Mouse (Mus musculus) hindbrain, postnatal 0 days (tissue): ENCODE data around the gene Hoxc6. TPM values are rescaled to one million over a fixed set of nuclear protein-coding genes. Genes with fewer than 3 reads are reported as not detected.
A peak's percentile ranks its signal among the peaks of the same experiment; 100 is the strongest.

Source experiments
- ATAC-seq: fragments of 200-750 bp; cut with Nextera tagmentation; 2 replicates; pipeline ENCODE4 v1.8.0; 2017; ENCODE audit warnings: mild to moderate bottlenecking, moderate TSS enrichment, moderate library complexity
- DNase-seq: peaks from one replicate; pipeline ENCODE4 v3.0.0-alpha.2; 2015; ENCODE audit warnings: low spot score
- H3K27ac ChIP-seq: fragments of 300-500 bp; sonication (generic); 2 replicates; pipeline ENCODE4 v1.5.1; 2014; ENCODE audit warnings: mild to moderate bottlenecking
- H3K27me3 ChIP-seq: fragments of 300-500 bp; sonication (generic); 2 replicates; pipeline ENCODE4 v1.6.1; 2014; ENCODE audit warnings: low read length, mixed read lengths; ENCODE audit not compliant: insufficient read depth
- H3K36me3 ChIP-seq: fragments of 300-500 bp; sonication (generic); 2 replicates; pipeline ENCODE4 v1.6.1; 2014; ENCODE audit warnings: low read length, mixed read lengths; ENCODE audit not compliant: insufficient read depth
- H3K4me1 ChIP-seq: fragments of 300-500 bp; sonication (generic); 2 replicates; pipeline ENCODE4 v1.6.1; 2014; ENCODE audit warnings: antibody characterized with exemption, low read length, mixed read lengths; ENCODE audit not compliant: insufficient read depth
- H3K4me2 ChIP-seq: fragments of 300-500 bp; sonication (generic); 2 replicates; pipeline ENCODE4 v1.6.1; 2014; ENCODE audit warnings: low read depth, mild to moderate bottlenecking, low read length, moderate library complexity, mixed read lengths
- H3K4me3 ChIP-seq: fragments of 300-500 bp; sonication (generic); 2 replicates; pipeline ENCODE4 v1.5.1; 2014; ENCODE audit warnings: low read length
- H3K9ac ChIP-seq: fragments of 300-500 bp; sonication (generic); replicated peaks from 2 replicates; pipeline ENCODE4 v1.6.1; 2014; ENCODE audit warnings: mild to moderate bottlenecking, low read length, moderate library complexity, mixed read lengths
- H3K9me3 ChIP-seq: fragments of 300-500 bp; sonication (generic); 2 replicates; pipeline ENCODE4 v1.6.1; 2016; ENCODE audit warnings: low read length, mixed read lengths
- CTCF ChIP-seq: IDR thresholded peaks from 2 replicates; pipeline ENCODE4 v1.5.1; 2016; ENCODE audit warnings: antibody characterized with exemption, control low read depth, low read depth
- WGBS: fragments of 180-500 bp; shearing (Covaris S2); extraction: QIAGEN DNeasy Blood & Tissue Kit; methylation state at CpG from one replicate; pipeline ENCODE4 v1.1.7; 2014; 5-methylcytosine and 5-hydroxymethylcytosine counted together
- polyA plus RNA-seq: library from polyadenylated mRNA; unstranded; fragments of >200 nt; fragmentation: Nextera tagmentation; extraction: Ambion mirVana; gene quantifications from 2 replicates; pipeline ENCODE4 v1.2.1, GENCODE M21; 2015
- total RNA-seq: library from RNA; depleted of rRNA; stranded (reverse); fragments of >200 nt; gene quantifications from 2 replicates; pipeline ENCODE4 v1.2.3, GENCODE M21; 2014

Hoxc6 gene
- total and polyA plus RNA-seq, 2 experiments from 2014 or later: 0.59 to 1.4 TPM

GRCm38 (mm10) chr15:103051670-103052069 lies 53.6 kb downstream of the Hoxc6 start:
- H3K4me2 ChIP-seq: no peak overlapping the region
- H3K36me3 ChIP-seq: no peaks in the 10 kb centered on the region
- H3K9ac ChIP-seq: no peak overlapping the region
- DNase-seq (no peak), ATAC-seq (no peak)
- WGBS: 78% methylated on average over 2 of the region's 2 CpGs
- no peak overlapping the region for H3K4me3 ChIP-seq
- H3K4me1 ChIP-seq: no peaks in the 10 kb centered on the region
- peaks cover 64% of the 10 kb centered on the region for H3K27me3 ChIP-seq
- H3K9me3 ChIP-seq: no peaks in the 10 kb centered on the region
- no peak for TF ChIP-seq CTCF
- no peak overlapping the region for H3K27ac ChIP-seq

DNA sequence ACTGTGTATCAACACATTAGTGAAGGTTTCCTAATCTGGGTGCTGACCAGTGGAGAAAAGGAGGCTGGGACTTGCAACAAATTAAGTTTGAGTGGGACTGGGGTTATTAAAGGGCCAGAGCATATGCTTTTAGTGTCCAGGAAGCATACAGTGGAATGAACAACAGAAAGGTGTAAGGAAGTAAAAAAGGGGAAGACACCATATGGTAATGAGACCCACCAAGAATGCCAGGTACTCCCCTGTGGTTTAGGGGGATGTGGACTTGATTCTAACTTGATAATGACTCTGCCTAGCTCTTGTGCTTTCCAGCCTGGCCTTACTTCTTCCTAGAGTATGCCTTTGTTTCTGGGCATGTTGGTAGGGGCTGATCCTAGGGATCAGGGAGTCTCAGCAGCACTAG lies 55.2 kb downstream of the Hoxc6 start:
- H3K4me1 ChIP-seq: no peaks in the 10 kb centered on the region
- no peak overlapping the region for H3K4me2 ChIP-seq
- peaks cover 67% of the 10 kb centered on the region for H3K27me3 ChIP-seq
- H3K9me3 ChIP-seq: no peaks in the 10 kb centered on the region
- TF ChIP-seq CTCF: no peak
- H3K36me3 ChIP-seq: no peaks in the 10 kb centered on the region
- H3K9ac ChIP-seq: no peak overlapping the region
- no peak overlapping the region for H3K4me3 ChIP-seq
- H3K27ac ChIP-seq: no peak overlapping the region
- ATAC-seq (no peak), DNase-seq (no peak)

DNA sequence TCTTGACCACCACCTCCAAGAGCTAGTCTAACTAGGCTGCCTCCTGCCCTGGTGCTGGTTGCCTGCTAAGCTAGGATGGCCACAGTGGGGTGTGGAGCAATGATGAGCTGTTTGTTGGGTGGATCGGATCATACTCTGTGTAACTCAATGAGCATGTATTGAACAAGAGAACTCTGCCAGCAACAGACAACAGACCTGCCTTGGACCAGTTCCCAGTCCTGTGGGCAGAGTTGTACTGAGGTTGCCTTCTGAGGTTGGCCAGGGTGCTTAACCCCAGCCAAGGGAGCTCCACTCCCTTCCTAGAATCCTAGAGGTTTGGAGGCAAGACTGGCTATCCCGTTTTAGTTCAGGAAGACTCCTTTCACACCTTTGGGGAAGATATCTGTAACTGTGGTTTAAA lies 58.3 kb downstream of the Hoxc6 start:
- no peaks in the 10 kb centered on the region for H3K9me3 ChIP-seq
- DNase-seq (no peak), ATAC-seq (no peak)
- no peak for TF ChIP-seq CTCF
- peaks cover 63% of the 10 kb centered on the region for H3K27me3 ChIP-seq
- no peak overlapping the region for H3K4me3 ChIP-seq
- H3K4me1 ChIP-seq: no peaks in the 10 kb centered on the region
- H3K9ac ChIP-seq: no peak overlapping the region
- no peak overlapping the region for H3K27ac ChIP-seq
- no peak overlapping the region for H3K4me2 ChIP-seq
- 27% methylated on average over 2 of the region's 2 CpGs for WGBS
- H3K36me3 ChIP-seq: no peaks in the 10 kb centered on the region

GRCm38 (mm10) chr15:103058715-103059114 lies 60.7 kb downstream of the Hoxc6 start:
- H3K9me3 ChIP-seq: no peaks in the 10 kb centered on the region
- H3K4me1 ChIP-seq: no peaks in the 10 kb centered on the region
- H3K27ac ChIP-seq: 0 out of 2 replicates have a peak overlapping the region, but pooled peaks have one; percentile 9
- peak overlapping the region; percentile 27 for H3K4me2 ChIP-seq
- no peak for DNase-seq
- peaks cover 62% of the 10 kb centered on the region for H3K27me3 ChIP-seq
- no peak overlapping the region for H3K9ac ChIP-seq
- ATAC-seq: no peak
- TF ChIP-seq CTCF: no peak
- 0 out of 2 replicates have a peak overlapping the region, but pooled peaks have one; percentile 0 for H3K4me3 ChIP-seq
- WGBS: 3% methylated on average over 12 of the region's 12 CpGs
- H3K36me3 ChIP-seq: no peaks in the 10 kb centered on the region

DNA sequence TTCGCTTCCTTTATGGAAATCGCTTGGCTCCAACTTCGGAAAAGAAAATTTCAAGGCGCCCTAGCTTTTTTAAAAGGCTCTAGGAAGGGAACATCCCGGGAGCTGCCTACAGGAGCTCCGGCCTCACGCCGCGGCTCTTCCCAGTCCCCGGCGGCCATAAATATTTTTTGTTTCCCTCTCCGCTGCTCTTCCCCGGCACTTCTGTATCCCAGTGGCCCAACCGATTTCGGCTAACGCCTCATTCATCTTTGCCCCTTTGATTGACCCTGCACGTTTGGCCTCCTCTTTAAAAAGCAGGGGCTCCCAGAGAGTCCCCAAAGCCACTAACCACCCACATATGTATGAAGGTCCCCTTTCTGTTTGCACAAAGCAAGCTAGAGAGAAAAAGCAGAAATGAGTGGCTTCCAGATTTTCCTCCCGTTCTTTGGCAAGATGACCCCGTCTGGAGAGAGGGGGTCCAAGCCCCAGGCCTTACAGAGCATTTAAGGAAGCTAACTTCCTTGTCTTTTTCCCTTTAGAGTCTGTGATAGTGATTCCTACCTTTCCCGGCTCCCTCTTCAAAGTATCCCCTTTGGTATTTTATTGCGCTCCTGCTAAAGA lies 61.4 kb downstream of the Hoxc6 start:
- H3K4me2 ChIP-seq: peak overlapping the region; percentile 40
- 3% methylated on average over 21 of the region's 21 CpGs for WGBS
- 0 out of 2 replicates have a peak overlapping the region, but pooled peaks have one; percentile 18 for H3K9ac ChIP-seq
- no peaks in the 10 kb centered on the region for H3K9me3 ChIP-seq
- no peak for TF ChIP-seq CTCF
- ATAC-seq (no peak), DNase-seq (no peak)
- peaks cover 64% of the 10 kb centered on the region for H3K27me3 ChIP-seq
- H3K4me1 ChIP-seq: no peaks in the 10 kb centered on the region
- peak overlapping the region; percentile 15 for H3K4me3 ChIP-seq
- peak overlapping the region; percentile 41; the same call in 1 of the 2 replicates for H3K27ac ChIP-seq
- no peaks in the 10 kb centered on the region for H3K36me3 ChIP-seq

DNA sequence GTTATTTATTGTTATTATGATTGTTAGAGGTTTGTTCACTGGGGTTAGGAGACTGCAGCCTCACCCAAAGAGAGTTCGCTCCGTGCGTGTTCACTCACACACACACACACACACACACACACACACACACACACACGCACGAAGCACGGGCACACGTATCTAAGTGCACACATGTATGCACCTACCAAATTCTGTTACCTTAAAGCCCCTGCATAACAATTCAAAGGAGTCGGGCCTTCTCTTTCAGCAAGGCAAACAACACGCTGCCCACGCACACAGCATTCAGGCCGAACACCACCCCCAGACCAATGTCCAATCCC lies 61.9 kb downstream of the Hoxc6 start:
- no peak for TF ChIP-seq CTCF
- H3K4me2 ChIP-seq: peak overlapping the region; percentile 40
- H3K9ac ChIP-seq: no peak overlapping the region
- H3K27me3 ChIP-seq: peaks cover 61% of the 10 kb centered on the region
- DNase-seq (peak; percentile 31), ATAC-seq (no peak)
- no peaks in the 10 kb centered on the region for H3K36me3 ChIP-seq
- no peaks in the 10 kb centered on the region for H3K9me3 ChIP-seq
- 10% methylated on average over 11 of the region's 11 CpGs for WGBS
- H3K4me3 ChIP-seq: no peak overlapping the region
- H3K27ac ChIP-seq: peak overlapping the region; percentile 67
- no peaks in the 10 kb centered on the region for H3K4me1 ChIP-seq

DNA sequence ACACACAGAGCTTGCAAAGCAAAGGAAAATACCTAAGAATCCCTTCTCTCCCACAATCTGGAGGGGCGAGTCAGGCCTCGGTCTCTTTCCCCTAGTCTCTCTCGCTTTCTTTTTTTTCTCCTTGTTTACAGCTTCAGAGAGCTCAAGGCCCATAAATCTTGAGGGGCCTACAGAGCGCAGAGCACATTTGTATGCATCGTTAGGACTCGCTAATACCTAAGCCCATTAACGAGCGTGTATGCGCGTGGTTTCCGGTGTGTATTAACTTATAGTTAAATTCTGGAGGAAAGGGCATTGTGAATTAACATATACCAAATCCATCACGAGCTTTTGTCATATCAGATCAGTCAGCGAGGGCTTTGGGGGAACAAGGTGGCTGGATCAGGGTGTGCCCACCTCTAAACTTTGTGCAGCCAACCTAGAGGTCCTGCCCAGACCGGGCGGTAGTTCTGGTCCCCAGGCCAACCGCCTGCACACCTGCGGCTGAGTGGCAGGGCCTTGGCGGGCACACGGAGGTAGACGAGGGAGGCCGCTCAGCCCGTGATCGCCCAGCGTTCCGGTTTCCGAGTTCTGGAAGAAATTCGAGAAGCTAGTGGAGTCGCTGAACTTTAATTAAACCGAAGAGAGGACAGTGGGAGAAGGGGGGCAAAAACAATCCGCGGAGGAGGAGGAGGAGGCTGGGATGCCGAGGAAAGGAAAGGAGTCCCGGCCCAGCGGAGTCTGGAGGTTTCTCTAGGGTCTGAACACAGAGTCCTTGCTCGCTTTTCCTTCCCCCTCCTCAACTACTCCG lies 62.5 kb downstream of the Hoxc6 start:
- H3K9ac ChIP-seq: peak overlapping the region; percentile 23; the same call in 1 of the 2 replicates
- no peak overlapping the region for H3K4me3 ChIP-seq
- no peaks in the 10 kb centered on the region for H3K4me1 ChIP-seq
- H3K36me3 ChIP-seq: no peaks in the 10 kb centered on the region
- ATAC-seq: 0 out of 2 replicates have a peak, but pooled peaks have one; percentile 40
- H3K9me3 ChIP-seq: no peaks in the 10 kb centered on the region
- WGBS: 4% methylated on average over 36 of the region's 36 CpGs
- peak; percentile 42 for DNase-seq
- no peak for TF ChIP-seq CTCF
- peaks cover 61% of the 10 kb centered on the region for H3K27me3 ChIP-seq
- peak overlapping the region; percentile 67 for H3K27ac ChIP-seq
- peak overlapping the region; percentile 40 for H3K4me2 ChIP-seq
